Mouse (Mus musculus) CH12.LX (cell line): ENCODE measurements around the gene Foxc2. TPM values are rescaled to one million over a fixed set of nuclear protein-coding genes. Genes with fewer than 3 reads are reported as not detected.

ENCODE experiments used
- DNase-seq: peaks from one replicate; pipeline ENCODE4 v3.0.0-alpha.2; 2013; ENCODE audit errors: extremely low read depth
- H3K27ac ChIP-seq: 2 replicates; pipeline ENCODE4 v1.5.1; 2012; ENCODE audit warnings: low read depth, mild to moderate bottlenecking, control low read depth, moderate library complexity; ENCODE audit not compliant: insufficient read depth
- H3K27me3 ChIP-seq: replicated peaks from 2 replicates; pipeline ENCODE3; 2012; ENCODE audit warnings: inconsistent platforms
- H3K36me3 ChIP-seq, 2 experiments: replicated peaks in 1 of 2; 2 replicates each; pipeline versions ENCODE3 to v1.6.1; 2012; ENCODE audit warnings: inconsistent platforms in 1 of 2, low read length in 1 of 2, mild to moderate bottlenecking in 1 of 2, mixed read lengths in 1 of 2, moderate library complexity in 1 of 2; ENCODE audit not compliant: control insufficient read depth in 1 of 2, insufficient read depth in 1 of 2
- H3K4me1 ChIP-seq, 2 experiments: 2 replicates each; pipeline ENCODE4 v1.6.1; 2012; ENCODE audit warnings: inconsistent platforms in 1 of 2, moderate library complexity in 1 of 2; ENCODE audit not compliant: insufficient read depth in 2 of 2, control insufficient read depth in 1 of 2
- H3K4me2 ChIP-seq: 2 replicates; pipeline ENCODE4 v1.6.1; 2012; ENCODE audit warnings: low read depth, mild to moderate bottlenecking, control low read depth; ENCODE audit not compliant: poor library complexity, insufficient read depth, severe bottlenecking
- H3K4me3 ChIP-seq, 3 experiments: fragments of 150-350 bp in 1 of 3; sonication (generic) in 1 of 3; replicated peaks in 1 of 3; 2 replicates each; pipeline versions ENCODE3 to v1.5.1; 2011 to 2012; ENCODE audit warnings: low read depth in 2 of 3, low read length in 2 of 3, mild to moderate bottlenecking in 2 of 3, moderate library complexity in 2 of 3, control low read depth in 1 of 3, improper control_type of control experiment in 1 of 3, inconsistent platforms in 1 of 3, mixed read lengths in 1 of 3; ENCODE audit not compliant: poor library complexity in 1 of 3
- H3K79me2 ChIP-seq: replicated peaks from 2 replicates; pipeline ENCODE4 v1.6.1; 2012; ENCODE audit warnings: mild to moderate bottlenecking, moderate library complexity; ENCODE audit not compliant: control insufficient read depth, poor library complexity, insufficient read depth, severe bottlenecking; ENCODE audit errors: extremely low read depth
- H3K9ac ChIP-seq: 2 replicates; pipeline ENCODE4 v1.6.1; 2012; ENCODE audit warnings: low read depth, mild to moderate bottlenecking, control low read depth, moderate library complexity; ENCODE audit not compliant: insufficient read depth
- H3K9me3 ChIP-seq: replicated peaks from 2 replicates; pipeline ENCODE3; 2012; ENCODE audit warnings: low read length, inconsistent platforms, mixed read lengths
- BHLHE40 ChIP-seq: IDR thresholded peaks from 2 replicates; pipeline ENCODE4 v1.6.1; 2011; ENCODE audit warnings: mild to moderate bottlenecking, low read depth, low read length, improper control_type of control experiment
- CHD1 ChIP-seq: IDR thresholded peaks from 2 replicates; pipeline ENCODE4 v1.6.1; 2012; ENCODE audit warnings: low read depth, low read length, improper control_type of control experiment, inconsistent platforms
- CHD2 ChIP-seq: IDR thresholded peaks from 2 replicates; pipeline ENCODE4 v1.6.1; 2011; ENCODE audit warnings: low read length, improper control_type of control experiment
- E2F4 ChIP-seq: IDR thresholded peaks from 2 replicates; pipeline ENCODE4 v1.6.1; 2011; ENCODE audit warnings: low read depth, low read length, improper control_type of control experiment; ENCODE audit not compliant: insufficient replicate concordance
- ELF1 ChIP-seq: IDR thresholded peaks from 2 replicates; pipeline ENCODE4 v1.6.1; 2014; ENCODE audit warnings: low read depth, mild to moderate bottlenecking, inconsistent platforms, low read length, improper control_type of control experiment
- EP300 ChIP-seq: IDR thresholded peaks from 2 replicates; pipeline ENCODE4 v1.6.1; 2011; ENCODE audit warnings: low read length, improper control_type of control experiment
- ETS1 ChIP-seq: conservative IDR thresholded peaks from 2 replicates; pipeline ENCODE4 v1.6.1; 2012; ENCODE audit warnings: low read depth, mild to moderate bottlenecking, inconsistent platforms, low read length, improper control_type of control experiment, moderate library complexity
- IRF4 ChIP-seq: IDR thresholded peaks from 2 replicates; pipeline ENCODE4 v1.6.1; 2014; ENCODE audit warnings: low read depth, mild to moderate bottlenecking, inconsistent platforms, low read length, improper control_type of control experiment
- JUN ChIP-seq: IDR thresholded peaks from 2 replicates; pipeline ENCODE4 v1.6.1; 2011; ENCODE audit warnings: low read depth, mild to moderate bottlenecking, low read length, improper control_type of control experiment, moderate library complexity; ENCODE audit not compliant: insufficient read depth
- JUND ChIP-seq: conservative IDR thresholded peaks from 2 replicates; pipeline ENCODE4 v1.6.1; 2011; ENCODE audit warnings: low read depth, low read length, improper control_type of control experiment
- MAZ ChIP-seq: IDR thresholded peaks from 2 replicates; pipeline ENCODE4 v1.6.1; 2012; ENCODE audit warnings: low read depth, mild to moderate bottlenecking, inconsistent platforms, low read length, improper control_type of control experiment, moderate library complexity
- RAD21 ChIP-seq: IDR thresholded peaks from 2 replicates; pipeline ENCODE4 v1.6.1; 2011; ENCODE audit warnings: low read depth, mild to moderate bottlenecking, low read length, improper control_type of control experiment, moderate library complexity
- ZKSCAN1 ChIP-seq: IDR thresholded peaks from 2 replicates; pipeline ENCODE4 v1.6.1; 2012; ENCODE audit warnings: low read depth, inconsistent platforms, low read length, improper control_type of control experiment, borderline replicate concordance
- ZMIZ1 ChIP-seq: IDR thresholded peaks from 2 replicates; pipeline ENCODE4 v1.6.1; 2012; ENCODE audit warnings: low read depth, mild to moderate bottlenecking, inconsistent platforms, low read length, improper control_type of control experiment
- dilution Hi-C: fragments of 300-500 bp; cut with MboI; formaldehyde crosslinking; loops from 2 replicates; pipeline ENCODE4 v1.14.3; 2020; ENCODE audit warnings: low sequenced_read_pairs; ENCODE audit not compliant: extremely low pct_unique_long_range_greater_than_20kb, extremely low pct_ligation_motif_present
- in situ Hi-C: fragments of 300-500 bp; cut with MboI; formaldehyde crosslinking; loops from 3 replicates; pipeline ENCODE4 v1.14.3; 2019; ENCODE audit warnings: low sequenced_read_pairs, low pct_ligation_motif_present, low pct_unique_long_range_greater_than_20kb, mixed read lengths
- polyA plus RNA-seq: library from polyadenylated mRNA; unstranded; fragments of >175 nt; gene quantifications from 2 replicates; pipeline ENCODE4 v1.2.1, GENCODE M21; 2012; ENCODE audit warnings: low read depth; ENCODE audit not compliant: insufficient read length
- total RNA-seq, 2 experiments: library from RNA; depleted of rRNA; stranded (reverse); fragments of 300-350 nt in 1 of 2; fragments of >200 nt in 1 of 2; gene quantifications; 2 replicates each; pipeline ENCODE4 v1.2.3; 2012 to 2014

The Foxc2 gene
- total and polyA plus RNA-seq, 3 experiments: not detected

GRCm38 (mm10) chr8:121148573-121149083, 32.7 kb downstream of the Foxc2 start:
- DNase-seq: no peak
- in situ Hi-C loops (no loop called here), dilution Hi-C loops (no loop called here)
- H3K4me2 ChIP-seq: no peak overlapping the region
- peaks cover 3 to 4% of the 10 kb centered on the region in 2 experiments; a peak in 2 of 4 replicates for H3K4me1 ChIP-seq
- TF ChIP-seq MAZ (no peak), JUND (no peak), IRF4 (no peak), ELF1 (no peak), EP300 (no peak), JUN (no peak)
- peaks cover 72% of the 10 kb centered on the region for H3K27me3 ChIP-seq
- H3K27ac ChIP-seq: no peak overlapping the region
- peaks cover 10% of the 10 kb centered on the region for H3K9me3 ChIP-seq
- no peaks in the 10 kb centered on the region for H3K79me2 ChIP-seq
- H3K4me3 ChIP-seq: no peak overlapping the region
- no peaks in the 10 kb centered on the region for H3K36me3 ChIP-seq
- no peak overlapping the region for H3K9ac ChIP-seq

- peaks cover 10% of the 10 kb centered on the region for H3K9me3 ChIP-seq
- dilution Hi-C loops (no loop called here), in situ Hi-C loops (no loop called here)
- H3K4me2 ChIP-seq: no peak overlapping the region
- H3K9ac ChIP-seq: no peak overlapping the region
- H3K4me1 ChIP-seq: no peaks in the 10 kb centered on the region
- DNase-seq: no peak
- peaks cover 83% of the 10 kb centered on the region for H3K27me3 ChIP-seq
- no peak for TF ChIP-seq RAD21
- TF ChIP-seq ETS1: no peak
- no peak for TF ChIP-seq CHD1
- no peak for TF ChIP-seq BHLHE40
- TF ChIP-seq E2F4: no peak
- no peak for TF ChIP-seq ZKSCAN1
- no peak for TF ChIP-seq ZMIZ1
- no peak for TF ChIP-seq CHD2
- no peak for TF ChIP-seq JUN
- TF ChIP-seq ELF1: no peak
- no peaks in the 10 kb centered on the region for H3K36me3 ChIP-seq
- no peaks in the 10 kb centered on the region for H3K79me2 ChIP-seq
- H3K27ac ChIP-seq: no peak overlapping the region
- no peak overlapping the region for H3K4me3 ChIP-seq
Measured at GRCm38 (mm10) chr8:121152394-121152793, 36.4 kb downstream of the Foxc2 start.
